Mouse (Mus musculus): ENCODE results near the gene Myo9a. TPM values are rescaled to one million over a fixed set of nuclear protein-coding genes. Genes with fewer than 3 reads are reported as not detected.

Gene Myo9a
- total and polyA plus RNA-seq, 3 experiments: 1.6 to 2.6 (median 2.0) TPM

DNA sequence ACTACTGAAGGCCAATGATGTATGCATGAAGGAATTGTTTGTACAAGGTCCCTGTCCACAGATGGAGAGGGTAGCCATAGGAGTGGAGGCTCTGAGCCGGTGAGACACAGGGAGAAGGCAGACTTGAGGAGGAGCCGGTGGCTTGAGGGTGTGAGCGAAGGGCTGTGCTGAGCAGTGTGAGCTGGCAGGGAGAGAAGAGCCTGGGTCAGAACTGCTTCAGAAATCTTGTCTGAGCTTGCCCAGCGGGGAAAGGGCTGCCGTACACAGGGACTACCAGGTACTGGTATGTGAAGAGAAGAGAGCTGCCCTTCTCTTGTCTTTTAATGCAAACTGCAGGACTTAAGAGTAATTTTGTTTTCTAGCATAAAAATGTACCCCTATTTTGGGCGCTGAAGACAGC is 17.6 kb upstream of the Myo9a start:
- in situ Hi-C loops (cut with MboI; ENCODE audit: low pct_ligation_motif_present, low pct_unique_long_range_greater_than_20kb, low sequenced_read_pairs) (no loop called here), dilution Hi-C loops (cut with MboI; ENCODE audit: extremely low pct_ligation_motif_present, extremely low pct_unique_long_range_greater_than_20kb, low sequenced_read_pairs) (no loop called here)
- H3K4me3 ChIP-seq (replicated peaks in 1 of 3; ENCODE audit: low read depth in 2 of 3, low read length in 2 of 3, poor library complexity in 1 of 3): no peak overlapping the region
- no peak overlapping the region for H3K4me2 ChIP-seq (ENCODE audit: insufficient read depth, low read depth, poor library complexity, severe bottlenecking)
- no peak for DNase-seq (ENCODE audit: extremely low read depth)
- H3K9me3 ChIP-seq (replicated peaks; ENCODE audit: low read length): no peaks in the 10 kb centered on the region
- H3K4me1 ChIP-seq (ENCODE audit: control insufficient read depth in 1 of 2, insufficient read depth in 2 of 2): no peaks in the 10 kb centered on the region
- TF ChIP-seq ZKSCAN1 (IDR thresholded peaks at IDR 0.05; ENCODE audit: borderline replicate concordance, low read depth, low read length): no peak
- no peak for TF ChIP-seq GABPA (IDR thresholded peaks at IDR 0.05; ENCODE audit: insufficient replicate concordance, low read depth, low read length)
- TF ChIP-seq ETS1 (conservative IDR thresholded peaks at IDR 0.05; ENCODE audit: low read depth, low read length): no peak
- no peak for TF ChIP-seq UBTF (IDR thresholded peaks at IDR 0.05; ENCODE audit: low read depth, low read length)
- TF ChIP-seq MYC (IDR thresholded peaks at IDR 0.05; ENCODE audit: low read depth, low read length): no peak
- H3K27ac ChIP-seq (ENCODE audit: insufficient read depth, low read depth): no peak overlapping the region
- H3K36me3 ChIP-seq (replicated peaks in 1 of 2; ENCODE audit: control insufficient read depth in 1 of 2, insufficient read depth in 1 of 2, low read length in 1 of 2): peaks cover 0 to 16% of the 10 kb centered on the region in 2 experiments
- H3K79me2 ChIP-seq (replicated peaks; ENCODE audit: control insufficient read depth, extremely low read depth, insufficient read depth, poor library complexity, severe bottlenecking): no peaks in the 10 kb centered on the region
- H3K9ac ChIP-seq (ENCODE audit: insufficient read depth, low read depth): no peak overlapping the region
- H3K27me3 ChIP-seq (replicated peaks): no peaks in the 10 kb centered on the region

DNA sequence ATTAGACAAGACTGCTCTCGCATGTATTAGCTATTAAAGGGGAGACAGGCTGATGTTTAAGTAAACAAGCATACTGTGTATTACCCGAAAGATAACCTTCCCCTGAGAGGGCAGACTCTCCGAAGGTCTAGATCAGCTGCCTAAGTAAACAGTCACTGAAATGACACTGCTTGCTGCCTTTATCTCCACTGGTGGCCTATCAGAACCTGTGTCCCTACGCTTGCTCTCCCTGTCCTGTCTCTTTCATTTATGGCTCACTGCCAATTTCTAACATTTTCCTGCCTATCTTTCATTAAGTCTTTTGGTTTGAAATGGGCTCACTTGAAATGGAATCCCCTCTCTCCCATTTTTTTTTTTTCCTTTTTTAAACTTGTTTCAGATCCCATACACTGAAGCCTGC is 15.3 kb upstream of the Myo9a start:
- TF ChIP-seq USF1 (IDR thresholded peaks at IDR 0.05; ENCODE audit: low read depth, low read length) (no peak), RCOR1 (conservative IDR thresholded peaks at IDR 0.05; ENCODE audit: low read depth, low read length) (no peak)
- in situ Hi-C loops (cut with MboI; ENCODE audit: low pct_ligation_motif_present, low pct_unique_long_range_greater_than_20kb, low sequenced_read_pairs): no loop called here
- dilution Hi-C loops (cut with MboI; ENCODE audit: extremely low pct_ligation_motif_present, extremely low pct_unique_long_range_greater_than_20kb, low sequenced_read_pairs): no loop called here

DNA sequence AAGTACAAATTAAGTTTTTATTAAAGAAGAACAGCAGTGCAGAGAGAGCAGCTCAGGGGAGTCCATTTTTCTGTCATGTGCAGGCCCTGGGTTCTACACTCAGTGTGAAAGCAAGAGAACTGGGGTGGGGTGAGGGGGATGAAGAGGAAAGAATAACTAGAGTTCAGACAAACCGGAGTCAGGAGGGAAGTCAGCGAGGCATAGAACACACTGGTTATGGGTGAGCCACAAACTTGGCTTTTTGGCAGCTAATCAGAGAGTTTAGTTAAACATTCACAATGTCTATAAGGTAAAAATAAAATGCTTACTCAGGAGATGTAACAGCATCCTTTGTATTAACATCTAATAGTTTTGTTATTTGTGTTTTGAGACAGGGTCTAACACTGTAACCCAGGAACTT is 10.1 kb upstream of the Myo9a start:
- Histone ChIP-seq H3K36me3 (replicated peaks in 1 of 2; ENCODE audit: control insufficient read depth in 1 of 2, insufficient read depth in 1 of 2, low read length in 1 of 2) (peaks cover 0 to 23% of the 10 kb centered on the region in 2 experiments), H3K27me3 (replicated peaks) (no peaks in the 10 kb centered on the region), H3K9me3 (replicated peaks; ENCODE audit: low read length) (no peaks in the 10 kb centered on the region), H3K4me3 (replicated peaks in 1 of 3; ENCODE audit: low read depth in 2 of 3, low read length in 2 of 3, poor library complexity in 1 of 3) (no peak overlapping the region), H3K27ac (ENCODE audit: insufficient read depth, low read depth) (no peak overlapping the region), H3K9ac (ENCODE audit: insufficient read depth, low read depth) (no peak overlapping the region), H3K4me1 (ENCODE audit: control insufficient read depth in 1 of 2, insufficient read depth in 2 of 2) (no peaks in the 10 kb centered on the region), H3K79me2 (replicated peaks; ENCODE audit: control insufficient read depth, extremely low read depth, insufficient read depth, poor library complexity, severe bottlenecking) (no peaks in the 10 kb centered on the region), H3K4me2 (ENCODE audit: insufficient read depth, low read depth, poor library complexity, severe bottlenecking) (no peak overlapping the region)
- TF ChIP-seq ZMIZ1 (IDR thresholded peaks at IDR 0.05; ENCODE audit: low read depth, low read length): no peak
- TF ChIP-seq ZNF384 (IDR thresholded peaks at IDR 0.05; ENCODE audit: low read depth, low read length): no peak
- no peak for TF ChIP-seq MXI1 (IDR thresholded peaks at IDR 0.05; ENCODE audit: low read depth, low read length)
- TF ChIP-seq ELF1 (IDR thresholded peaks at IDR 0.05; ENCODE audit: low read depth, low read length): no peak
- no peak for TF ChIP-seq POLR2A (IDR thresholded peaks at IDR 0.05; ENCODE audit: low read depth, low read length)
- no peak for TF ChIP-seq USF1 (IDR thresholded peaks at IDR 0.05; ENCODE audit: low read depth, low read length)
- no peak for TF ChIP-seq MAFK (IDR thresholded peaks at IDR 0.05; ENCODE audit: insufficient replicate concordance, low read length)
- no peak for TF ChIP-seq EP300 (IDR thresholded peaks at IDR 0.05; ENCODE audit: low read length)
- TF ChIP-seq ETS1 (conservative IDR thresholded peaks at IDR 0.05; ENCODE audit: low read depth, low read length): no peak
- TF ChIP-seq JUND (conservative IDR thresholded peaks at IDR 0.05; ENCODE audit: low read depth, low read length): no peak
- no peak for TF ChIP-seq CHD1 (IDR thresholded peaks at IDR 0.05; ENCODE audit: low read depth, low read length)
- no peak for TF ChIP-seq MAZ (IDR thresholded peaks at IDR 0.05; ENCODE audit: low read depth, low read length)
- no peak for TF ChIP-seq ZKSCAN1 (IDR thresholded peaks at IDR 0.05; ENCODE audit: borderline replicate concordance, low read depth, low read length)
- TF ChIP-seq CHD2 (IDR thresholded peaks at IDR 0.05; ENCODE audit: low read length): no peak
- TF ChIP-seq NRF1 (IDR thresholded peaks at IDR 0.05; ENCODE audit: low read depth, low read length): no peak
- TF ChIP-seq UBTF (IDR thresholded peaks at IDR 0.05; ENCODE audit: low read depth, low read length): no peak
- no peak for TF ChIP-seq BHLHE40 (IDR thresholded peaks at IDR 0.05; ENCODE audit: low read depth, low read length)
- no peak for TF ChIP-seq MEF2A (IDR thresholded peaks at IDR 0.05; ENCODE audit: borderline replicate concordance, low read depth, low read length)
- no peak for TF ChIP-seq IRF4 (IDR thresholded peaks at IDR 0.05; ENCODE audit: low read depth, low read length)
- DNase-seq (ENCODE audit: extremely low read depth): no peak
- in situ Hi-C loops (cut with MboI; ENCODE audit: low pct_ligation_motif_present, low pct_unique_long_range_greater_than_20kb, low sequenced_read_pairs): no loop called here
- dilution Hi-C loops (cut with MboI; ENCODE audit: extremely low pct_ligation_motif_present, extremely low pct_unique_long_range_greater_than_20kb, low sequenced_read_pairs): no loop called here

More for the DNA sequence above, 15.3 kb upstream of the Myo9a start:
- Histone ChIP-seq H3K4me1 (ENCODE audit: control insufficient read depth in 1 of 2, insufficient read depth in 2 of 2) (no peaks in the 10 kb centered on the region), H3K4me2 (ENCODE audit: insufficient read depth, low read depth, poor library complexity, severe bottlenecking) (no peak overlapping the region), H3K27me3 (replicated peaks) (no peaks in the 10 kb centered on the region), H3K9me3 (replicated peaks; ENCODE audit: low read length) (no peaks in the 10 kb centered on the region), H3K27ac (ENCODE audit: insufficient read depth, low read depth) (no peak overlapping the region), H3K9ac (ENCODE audit: insufficient read depth, low read depth) (no peak overlapping the region), H3K36me3 (replicated peaks in 1 of 2; ENCODE audit: control insufficient read depth in 1 of 2, insufficient read depth in 1 of 2, low read length in 1 of 2) (peaks cover 0 to 17% of the 10 kb centered on the region in 2 experiments), H3K4me3 (replicated peaks in 1 of 3; ENCODE audit: low read depth in 2 of 3, low read length in 2 of 3, poor library complexity in 1 of 3) (no peak overlapping the region), H3K79me2 (replicated peaks; ENCODE audit: control insufficient read depth, extremely low read depth, insufficient read depth, poor library complexity, severe bottlenecking) (no peaks in the 10 kb centered on the region)
- DNase-seq (ENCODE audit: extremely low read depth): no peak
